Mouse (Mus musculus) A20 (cell line): ENCODE results near the gene Snx29.

Source experiments
- DNase-seq: peaks from one replicate; pipeline ENCODE4 v3.0.0-alpha.2; 2011; ENCODE audit warnings: low read depth, low spot score

Snx29 gene

GRCm38 (mm10) chr16:11407932-11408620 lies 85.4 kb downstream of the Snx29 start:
- no peak for DNase-seq

GRCm38 (mm10) chr16:11408726-11409125 lies 86.0 kb downstream of the Snx29 start:
- no peak for DNase-seq

- no peak for DNase-seq
These were observed 91.9 kb downstream of the Snx29 start for GRCm38 (mm10) chr16:11414631-11415030.

GRCm38 (mm10) chr16:11418183-11418588 lies 95.5 kb downstream of the Snx29 start:
- DNase-seq, result peak; percentile 76

- no peak for DNase-seq
These were observed 97.8 kb downstream of the Snx29 start for GRCm38 (mm10) chr16:11420311-11421080.

- no peak for DNase-seq
These were observed 99.5 kb downstream of the Snx29 start for GRCm38 (mm10) chr16:11422165-11422564.

GRCm38 (mm10) chr16:11422889-11423610 lies 100.3 kb downstream of the Snx29 start:
- DNase-seq, result no peak

GRCm38 (mm10) chr16:11423611-11424297 lies 101.0 kb downstream of the Snx29 start:
- peak; percentile 36 for DNase-seq

- no peak for DNase-seq
These were observed 101.9 kb downstream of the Snx29 start for GRCm38 (mm10) chr16:11424568-11425145.

- no peak for DNase-seq
These were observed 102.6 kb downstream of the Snx29 start for GRCm38 (mm10) chr16:11425279-11425678.

GRCm38 (mm10) chr16:11426810-11427537 lies 104.3 kb downstream of the Snx29 start:
- DNase-seq, result no peak

GRCm38 (mm10) chr16:11429784-11430183 lies 107.1 kb downstream of the Snx29 start:
- no peak for DNase-seq

GRCm38 (mm10) chr16:11430520-11430919 lies 107.8 kb downstream of the Snx29 start:
- no peak for DNase-seq

GRCm38 (mm10) chr16:11433779-11434178 lies 111.1 kb downstream of the Snx29 start:
- DNase-seq, result no peak

GRCm38 (mm10) chr16:11437641-11438040 lies 114.9 kb downstream of the Snx29 start:
- DNase-seq, result no peak

- no peak for DNase-seq
These were observed 116.7 kb downstream of the Snx29 start for GRCm38 (mm10) chr16:11439417-11439816.

GRCm38 (mm10) chr16:11441616-11442015 lies 118.9 kb downstream of the Snx29 start:
- no peak for DNase-seq

GRCm38 (mm10) chr16:11442534-11442933 lies 119.8 kb downstream of the Snx29 start:
- no peak for DNase-seq

- no peak for DNase-seq
These were observed 121.9 kb downstream of the Snx29 start for GRCm38 (mm10) chr16:11444626-11445025.

GRCm38 (mm10) chr16:11446977-11447376 lies 124.3 kb downstream of the Snx29 start:
- DNase-seq, result no peak

GRCm38 (mm10) chr16:11447905-11448304 lies 125.2 kb downstream of the Snx29 start:
- no peak for DNase-seq
